Mouse (Mus musculus): ENCODE data around the gene Atp2b2. TPM values are rescaled to one million over a fixed set of nuclear protein-coding genes. Genes with fewer than 3 reads are reported as not detected.

Atp2b2 gene
- total RNA-seq, 1 experiment: 0.67 TPM

DNA sequence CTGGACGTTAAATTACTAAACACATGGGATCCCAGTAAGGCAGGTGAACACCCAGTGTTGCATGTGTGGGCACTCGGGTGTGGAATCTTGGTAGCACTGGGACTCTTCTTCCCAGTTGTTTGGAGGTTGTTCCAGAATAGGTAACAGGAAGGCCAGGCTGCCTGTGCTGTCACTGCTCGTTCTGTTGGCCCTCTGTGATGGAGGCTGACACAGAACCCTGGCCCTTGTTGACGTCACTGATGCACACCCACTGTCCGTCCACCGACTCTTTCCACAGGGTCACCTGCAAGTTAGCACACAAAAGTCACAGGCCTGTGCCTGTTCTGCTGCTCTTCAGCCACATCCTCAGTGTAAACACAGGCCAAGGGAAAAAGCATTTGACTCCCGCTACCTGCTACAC is 314.2 kb downstream of the Atp2b2 start:
- no peak for TF ChIP-seq CHD2 (IDR thresholded peaks at IDR 0.05; ENCODE audit: low read depth, low read length)
- TF ChIP-seq ZC3H11A (IDR thresholded peaks at IDR 0.05; ENCODE audit: borderline replicate concordance, low read depth, low read length): no peak
- TF ChIP-seq HCFC1 (IDR thresholded peaks at IDR 0.05; ENCODE audit: borderline replicate concordance, insufficient read depth, low read length): no peak
- no peak for TF ChIP-seq ZNF384 (IDR thresholded peaks at IDR 0.05; ENCODE audit: low read depth, low read length)
- TF ChIP-seq MAFK (IDR thresholded peaks at IDR 0.05; ENCODE audit: insufficient read depth, low read depth, low read length): no peak
- H3K9ac ChIP-seq (ENCODE audit: insufficient read depth, low read depth, low read length, poor library complexity, severe bottlenecking): no peak overlapping the region

DNA sequence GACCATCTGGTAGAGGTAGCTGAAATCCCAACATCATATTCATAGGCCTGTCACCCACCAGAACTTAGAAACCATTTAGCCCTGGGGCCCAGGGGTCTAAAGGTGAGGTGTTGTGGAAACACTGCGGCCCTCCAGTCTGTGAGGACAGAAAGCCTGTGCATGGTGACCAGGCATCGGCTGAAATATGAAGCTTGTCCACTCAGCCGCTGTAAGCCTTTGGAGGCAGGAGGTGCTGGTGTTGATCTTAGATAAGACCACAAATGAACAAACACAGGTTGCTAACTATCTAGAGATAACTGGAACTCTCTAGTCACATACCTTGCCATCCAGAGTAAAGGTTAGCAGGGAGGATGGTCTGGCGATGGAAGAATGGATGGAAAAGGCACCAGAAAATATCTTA is 321.4 kb downstream of the Atp2b2 start:
- Histone ChIP-seq H3K27ac (ENCODE audit: insufficient read depth, low read depth, low read length, poor library complexity, severe bottlenecking) (no peak overlapping the region), H3K36me3 (ENCODE audit: control insufficient read depth, insufficient read depth, low read length, poor library complexity, severe bottlenecking) (peaks cover 48% of the 10 kb centered on the region), H3K9ac (ENCODE audit: insufficient read depth, low read depth, low read length, poor library complexity, severe bottlenecking) (no peak overlapping the region), H3K4me1 (ENCODE audit: control insufficient read depth in 2 of 2, insufficient read depth in 2 of 2, low read length in 2 of 2, poor library complexity in 1 of 2) (no peaks in the 10 kb centered on the region), H3K9me3 (ENCODE audit: control insufficient read depth, insufficient read depth, low read depth, low read length) (no peaks in the 10 kb centered on the region), H3K4me3 (ENCODE audit: insufficient read depth in 1 of 2, low read depth in 1 of 2, low read length in 2 of 2, poor library complexity in 1 of 2, severe bottlenecking in 1 of 2) (no peak overlapping the region)
- DNase-seq (ENCODE audit: low read depth, low spot score): no peak
- TF ChIP-seq HCFC1 (IDR thresholded peaks at IDR 0.05; ENCODE audit: borderline replicate concordance, insufficient read depth, low read length) (no peak), MAFK (IDR thresholded peaks at IDR 0.05; ENCODE audit: insufficient read depth, low read depth, low read length) (no peak), ZNF384 (IDR thresholded peaks at IDR 0.05; ENCODE audit: low read depth, low read length) (no peak), ZC3H11A (IDR thresholded peaks at IDR 0.05; ENCODE audit: borderline replicate concordance, low read depth, low read length) (no peak), CHD2 (IDR thresholded peaks at IDR 0.05; ENCODE audit: low read depth, low read length) (no peak)
- in situ Hi-C loops (cut with MboI; ENCODE audit: low sequenced_read_pairs in 2 of 2, unreplicated experiment in 2 of 2): no loop called here

More for the DNA sequence above, 314.2 kb downstream of the Atp2b2 start:
- H3K4me3 ChIP-seq (ENCODE audit: insufficient read depth in 1 of 2, low read depth in 1 of 2, low read length in 2 of 2, poor library complexity in 1 of 2, severe bottlenecking in 1 of 2): no peak overlapping the region
- H3K9me3 ChIP-seq (ENCODE audit: control insufficient read depth, insufficient read depth, low read depth, low read length): no peaks in the 10 kb centered on the region
- no peak for DNase-seq (ENCODE audit: low read depth, low spot score)
- no peaks in the 10 kb centered on the region for H3K4me1 ChIP-seq (ENCODE audit: control insufficient read depth in 2 of 2, insufficient read depth in 2 of 2, low read length in 2 of 2, poor library complexity in 1 of 2)
- in situ Hi-C loops (cut with MboI; ENCODE audit: low sequenced_read_pairs in 2 of 2, unreplicated experiment in 2 of 2): no loop called here
- H3K36me3 ChIP-seq (ENCODE audit: control insufficient read depth, insufficient read depth, low read length, poor library complexity, severe bottlenecking): peaks cover 33% of the 10 kb centered on the region
- H3K27ac ChIP-seq (ENCODE audit: insufficient read depth, low read depth, low read length, poor library complexity, severe bottlenecking): no peak overlapping the region

DNA sequence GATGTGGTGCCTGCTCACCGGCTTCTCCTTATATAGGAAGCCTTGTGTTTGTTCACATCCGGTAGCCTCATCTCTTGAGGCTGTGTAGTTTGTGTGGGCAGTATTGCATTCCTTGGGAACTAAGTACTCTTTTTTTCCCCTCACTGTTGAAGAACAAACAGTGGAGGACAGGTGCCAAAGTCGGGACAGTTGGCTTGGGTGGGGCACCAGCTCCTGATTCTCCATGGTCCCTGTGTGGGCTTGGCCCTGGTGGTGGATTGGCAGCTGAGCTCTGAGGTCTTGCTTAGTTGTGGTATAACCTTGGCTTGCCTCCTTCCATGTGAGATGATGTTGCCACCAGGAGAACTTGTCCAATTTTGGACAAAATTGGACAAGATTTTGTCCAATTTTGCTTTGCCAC is 322.5 kb downstream of the Atp2b2 start, which contains the start of gene Ghrl:
Ghrl (minus strand) TSS at position 3 of the 400 bp plus-strand sequence.
- in situ Hi-C loops (cut with MboI; ENCODE audit: low sequenced_read_pairs in 2 of 2, unreplicated experiment in 2 of 2): no loop called here
- TF ChIP-seq HCFC1 (IDR thresholded peaks at IDR 0.05; ENCODE audit: borderline replicate concordance, insufficient read depth, low read length) (no peak), ZNF384 (IDR thresholded peaks at IDR 0.05; ENCODE audit: low read depth, low read length) (no peak), MAFK (IDR thresholded peaks at IDR 0.05; ENCODE audit: insufficient read depth, low read depth, low read length) (no peak), ZC3H11A (IDR thresholded peaks at IDR 0.05; ENCODE audit: borderline replicate concordance, low read depth, low read length) (no peak), CHD2 (IDR thresholded peaks at IDR 0.05; ENCODE audit: low read depth, low read length) (no peak)

DNA sequence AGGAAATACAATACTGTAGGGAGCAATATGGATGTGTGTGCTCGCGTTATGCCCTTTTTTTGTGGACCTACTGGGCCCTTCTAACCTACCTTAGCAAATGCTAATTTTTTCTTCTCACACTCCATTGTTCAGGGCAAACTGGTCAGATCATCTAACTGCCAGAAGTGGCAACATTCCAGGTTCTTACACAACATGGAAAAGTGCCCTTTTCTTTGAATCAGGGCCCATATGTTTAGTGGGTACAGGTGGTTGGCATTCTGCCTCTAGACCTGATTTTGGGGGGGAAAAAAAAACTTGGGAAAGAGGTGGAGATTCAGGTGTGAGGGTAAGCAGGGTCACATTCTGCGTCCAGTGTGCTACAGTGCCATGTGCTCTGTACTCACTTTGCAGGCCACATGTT is 324.9 kb downstream of the Atp2b2 start:
- Histone ChIP-seq H3K36me3 (ENCODE audit: control insufficient read depth, insufficient read depth, low read length, poor library complexity, severe bottlenecking) (peaks cover 73% of the 10 kb centered on the region), H3K9ac (ENCODE audit: insufficient read depth, low read depth, low read length, poor library complexity, severe bottlenecking) (no peak overlapping the region), H3K27ac (ENCODE audit: insufficient read depth, low read depth, low read length, poor library complexity, severe bottlenecking) (no peak overlapping the region), H3K4me3 (ENCODE audit: insufficient read depth in 1 of 2, low read depth in 1 of 2, low read length in 2 of 2, poor library complexity in 1 of 2, severe bottlenecking in 1 of 2) (no peak overlapping the region), H3K4me1 (ENCODE audit: control insufficient read depth in 2 of 2, insufficient read depth in 2 of 2, low read length in 2 of 2, poor library complexity in 1 of 2) (0 out of 4 replicates have a peak, but pooled peaks cover 0 to 2% of the 10 kb centered on the region in 2 experiments), H3K9me3 (ENCODE audit: control insufficient read depth, insufficient read depth, low read depth, low read length) (no peaks in the 10 kb centered on the region)
- in situ Hi-C loops (cut with MboI; ENCODE audit: low sequenced_read_pairs in 2 of 2, unreplicated experiment in 2 of 2): no loop called here
- TF ChIP-seq ZC3H11A (IDR thresholded peaks at IDR 0.05; ENCODE audit: borderline replicate concordance, low read depth, low read length) (no peak), CHD2 (IDR thresholded peaks at IDR 0.05; ENCODE audit: low read depth, low read length) (no peak), ZNF384 (IDR thresholded peaks at IDR 0.05; ENCODE audit: low read depth, low read length) (no peak), HCFC1 (IDR thresholded peaks at IDR 0.05; ENCODE audit: borderline replicate concordance, insufficient read depth, low read length) (no peak), MAFK (IDR thresholded peaks at IDR 0.05; ENCODE audit: insufficient read depth, low read depth, low read length) (no peak)
- DNase-seq (ENCODE audit: low read depth, low spot score): no peak

More for the DNA sequence above, 322.5 kb downstream of the Atp2b2 start, which contains the start of gene Ghrl:
- Histone ChIP-seq H3K9ac (ENCODE audit: insufficient read depth, low read depth, low read length, poor library complexity, severe bottlenecking) (no peak within 1 kb of the TSS), H3K4me3 (ENCODE audit: insufficient read depth in 1 of 2, low read depth in 1 of 2, low read length in 2 of 2, poor library complexity in 1 of 2, severe bottlenecking in 1 of 2) (no peak within 1 kb of the TSS), H3K4me1 (ENCODE audit: control insufficient read depth in 2 of 2, insufficient read depth in 2 of 2, low read length in 2 of 2, poor library complexity in 1 of 2) (0 out of 4 replicates have a peak, but pooled peaks cover 0 to 2% of the 10 kb centered on the region in 2 experiments), H3K9me3 (ENCODE audit: control insufficient read depth, insufficient read depth, low read depth, low read length) (no peaks in the 10 kb centered on the region), H3K36me3 (ENCODE audit: control insufficient read depth, insufficient read depth, low read length, poor library complexity, severe bottlenecking) (peaks cover 57% of the 10 kb centered on the region), H3K27ac (ENCODE audit: insufficient read depth, low read depth, low read length, poor library complexity, severe bottlenecking) (no peak within 1 kb of the TSS)
- no peak for DNase-seq (ENCODE audit: low read depth, low spot score)
